Mouse (Mus musculus) E14TG2a.4 (cell line): ENCODE measurements at regions not wholly inside any gene's neighbourhood (a gene's known extent, or its start where the extent isn't known, plus 50 kb on each side); places are given as distances from the start of the nearest gene placed in this dataset.

ENCODE experiments used
- H3K27me3 ChIP-seq: 2 replicates; pipeline ENCODE4 v1.6.1; 2014; ENCODE audit warnings: low read length, control low read depth; ENCODE audit not compliant: insufficient read depth
- H3K36me3 ChIP-seq: 2 replicates; pipeline ENCODE4 v1.6.1; 2014; ENCODE audit warnings: low read length, control low read depth; ENCODE audit not compliant: insufficient read depth
- H3K4me1 ChIP-seq: replicated peaks from 2 replicates; pipeline ENCODE4 v1.6.1; 2014; ENCODE audit warnings: low read depth, low read length, control low read depth
- H3K4me3 ChIP-seq: replicated peaks from 2 replicates; pipeline ENCODE4 v1.5.1; 2014; ENCODE audit warnings: mild to moderate bottlenecking, low read length
- H3K9me3 ChIP-seq: 2 replicates; pipeline ENCODE4 v1.6.1; 2014; ENCODE audit warnings: low read length, control low read depth
- CTCF ChIP-seq: conservative IDR thresholded peaks from 2 replicates; pipeline ENCODE4 v1.5.1; 2014; ENCODE audit warnings: low read length
- NANOG ChIP-seq: IDR thresholded peaks from 2 replicates; pipeline ENCODE4 v1.6.1; 2014; ENCODE audit warnings: borderline replicate concordance, low read length, mixed read lengths
- POU5F1 ChIP-seq: IDR thresholded peaks from 2 replicates; pipeline ENCODE4 v1.6.1; 2014; ENCODE audit warnings: low read length, borderline replicate concordance

DNA sequence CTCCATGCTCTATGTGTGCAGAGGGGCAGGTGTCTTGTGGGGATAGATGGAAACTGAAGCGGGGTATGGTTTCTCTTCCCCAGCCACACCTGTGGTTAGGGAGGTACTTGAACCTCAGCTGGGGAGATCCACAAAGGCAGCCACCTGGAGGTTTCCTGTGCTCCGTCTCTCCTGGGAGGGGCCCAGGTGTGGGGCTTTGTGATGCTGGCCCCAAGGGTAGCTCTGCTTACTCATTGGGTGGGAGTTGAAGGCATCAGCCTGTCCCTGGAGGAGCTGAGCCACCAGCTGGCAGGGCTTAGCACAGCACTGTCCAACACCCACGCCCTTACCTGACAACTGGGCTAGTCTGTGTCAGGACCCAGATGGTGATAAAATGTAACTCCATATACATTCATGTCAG is 81.4 kb downstream of the Lhx2 start:
- Histone ChIP-seq H3K9me3 (no peaks in the 10 kb centered on the region), H3K36me3 (no peaks in the 10 kb centered on the region), H3K27me3 (peaks cover 36% of the 10 kb centered on the region), H3K4me1 (peaks cover 29% of the 10 kb centered on the region), H3K4me3 (no peak overlapping the region)
- TF ChIP-seq NANOG (no peak), CTCF (no peak), POU5F1 (no peak)

GRCm38 (mm10) chr2:38422406-38422805 is 83.3 kb downstream of the Lhx2 start:
- Histone ChIP-seq H3K4me3 (no peak overlapping the region), H3K4me1 (peaks cover 29% of the 10 kb centered on the region), H3K27me3 (peaks cover 23% of the 10 kb centered on the region), H3K36me3 (no peaks in the 10 kb centered on the region), H3K9me3 (no peaks in the 10 kb centered on the region)
- TF ChIP-seq NANOG = no peak
- TF ChIP-seq POU5F1 = no peak
- TF ChIP-seq CTCF = no peak

DNA sequence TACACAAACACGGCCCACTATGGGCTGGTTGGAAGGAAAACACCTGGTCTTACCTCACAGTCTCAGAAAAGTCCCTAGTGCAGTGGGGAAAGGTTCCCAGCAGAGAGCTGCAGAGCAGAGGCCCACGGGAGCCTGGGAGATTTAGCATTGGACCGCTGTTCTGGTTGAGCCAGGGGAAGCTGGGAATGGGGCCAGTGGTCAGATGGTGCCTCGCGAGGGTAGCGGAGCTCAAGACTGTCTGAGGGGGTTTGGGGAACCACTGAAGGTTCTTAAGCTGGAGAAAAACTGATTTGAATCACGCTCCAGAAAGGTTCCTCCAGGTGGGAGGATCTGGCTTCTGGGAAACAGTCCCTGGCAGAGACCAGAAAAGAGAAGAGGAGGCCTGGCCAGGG is 84.8 kb downstream of the Lhx2 start:
- TF ChIP-seq CTCF (no peak), POU5F1 (no peak), NANOG (no peak)
- H3K36me3 ChIP-seq = no peaks in the 10 kb centered on the region
- peak overlapping the region; percentile 58 for H3K4me3 ChIP-seq
- H3K27me3 ChIP-seq = peaks cover 20% of the 10 kb centered on the region
- peaks cover 29% of the 10 kb centered on the region for H3K4me1 ChIP-seq
- H3K9me3 ChIP-seq = no peaks in the 10 kb centered on the region

DNA sequence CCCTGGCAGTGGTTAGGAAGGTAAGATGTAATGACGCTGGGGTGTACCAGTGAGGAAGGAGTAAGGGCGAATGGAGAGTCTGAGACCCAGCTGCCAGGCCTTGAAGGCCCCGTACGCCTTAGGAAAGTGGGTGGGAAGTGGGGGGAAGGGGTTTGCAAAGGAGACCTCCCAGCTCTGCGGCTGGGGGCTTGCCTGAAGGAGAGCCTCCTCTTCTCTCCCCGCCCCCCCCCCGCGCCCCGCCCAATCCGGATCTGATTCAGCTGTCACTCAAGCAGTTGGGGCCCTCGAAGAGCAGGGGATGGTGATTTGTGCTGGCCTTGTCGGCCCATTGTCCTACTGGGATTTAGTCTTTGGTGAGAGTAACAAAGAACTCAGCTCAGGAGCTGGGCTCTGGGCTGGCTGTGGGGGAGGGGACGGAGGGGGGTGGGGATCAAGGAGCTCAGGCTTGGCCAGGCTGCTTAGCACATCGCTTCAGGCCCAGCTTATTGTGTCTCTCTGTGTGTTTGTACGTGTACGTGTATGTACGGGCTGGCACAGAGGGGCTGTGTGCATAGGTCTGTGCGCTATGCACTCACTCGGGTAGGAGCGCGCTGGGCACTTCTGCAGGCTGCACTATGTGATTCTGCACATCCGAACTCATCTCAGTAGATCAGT is 85.3 kb downstream of the Lhx2 start:
- Histone ChIP-seq H3K9me3 (no peaks in the 10 kb centered on the region), H3K36me3 (no peaks in the 10 kb centered on the region), H3K27me3 (peaks cover 20% of the 10 kb centered on the region), H3K4me1 (peaks cover 34% of the 10 kb centered on the region), H3K4me3 (peak overlapping the region; percentile 58)
- TF ChIP-seq CTCF (no peak), POU5F1 (no peak), NANOG (no peak)

GRCm38 (mm10) chr2:38424976-38425375 is 85.9 kb downstream of the Lhx2 start:
- Histone ChIP-seq H3K4me1 (peaks cover 34% of the 10 kb centered on the region), H3K27me3 (peaks cover 20% of the 10 kb centered on the region), H3K4me3 (no peak overlapping the region), H3K36me3 (no peaks in the 10 kb centered on the region), H3K9me3 (no peaks in the 10 kb centered on the region)
- TF ChIP-seq CTCF = no peak
- TF ChIP-seq POU5F1 = no peak
- no peak for TF ChIP-seq NANOG

DNA sequence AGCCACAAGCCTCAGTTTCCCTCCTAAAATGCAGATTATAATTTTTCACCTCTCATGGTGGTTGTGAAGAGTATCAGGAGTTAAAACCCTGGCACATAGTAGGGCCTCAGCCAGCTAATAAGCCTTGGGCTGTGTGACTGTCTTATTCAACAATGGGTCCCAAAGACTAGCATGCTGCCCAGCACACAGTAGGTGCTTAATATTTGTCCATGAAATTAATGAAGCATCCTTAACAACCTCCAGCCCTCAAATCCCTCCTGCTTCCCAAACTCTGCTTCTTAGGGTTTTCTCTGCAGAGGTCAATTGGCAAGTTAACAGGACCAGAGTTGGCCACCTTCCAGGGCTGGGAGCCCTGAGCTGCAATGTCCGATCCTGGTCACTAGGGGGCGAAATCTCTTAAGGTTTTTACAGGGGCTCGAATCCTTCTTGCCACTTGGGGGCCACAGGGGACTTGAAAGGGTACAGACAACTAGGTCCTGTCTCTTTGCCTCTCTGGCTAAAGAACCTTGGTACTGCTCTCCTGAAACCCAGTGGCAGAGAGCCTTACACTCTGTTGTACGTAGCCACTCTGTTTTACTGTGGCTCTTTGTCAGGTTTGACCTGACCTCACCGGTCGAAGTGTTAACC is 81.6 kb upstream of the Nek6 start:
- TF ChIP-seq POU5F1 (no peak), NANOG (no peak), CTCF (peak; percentile 99)
- peaks cover 12% of the 10 kb centered on the region for H3K4me1 ChIP-seq
- no peaks in the 10 kb centered on the region for H3K9me3 ChIP-seq
- peaks cover 20% of the 10 kb centered on the region for H3K27me3 ChIP-seq
- no peaks in the 10 kb centered on the region for H3K36me3 ChIP-seq
- no peak overlapping the region for H3K4me3 ChIP-seq

DNA sequence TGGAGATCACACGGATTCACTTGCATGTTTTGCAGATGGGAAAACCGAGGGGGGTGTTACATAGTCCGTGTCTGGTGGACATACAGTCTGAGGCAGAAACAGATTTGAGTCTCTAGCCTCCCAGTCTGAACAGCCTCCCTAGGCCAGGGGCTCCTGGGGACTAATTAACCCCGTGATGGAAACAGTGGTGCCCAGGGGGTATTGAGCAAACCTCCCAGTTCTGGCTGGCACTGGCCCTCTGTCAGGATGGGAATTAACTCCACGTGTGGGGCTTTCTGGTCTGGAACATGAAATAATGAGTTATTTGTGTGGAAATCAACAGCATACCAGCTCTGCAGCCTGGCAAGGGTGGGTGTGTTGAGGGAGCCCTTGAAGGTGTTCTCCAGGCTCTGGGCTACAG is 79.9 kb upstream of the Nek6 start:
- no peaks in the 10 kb centered on the region for H3K36me3 ChIP-seq
- no peak overlapping the region for H3K4me3 ChIP-seq
- no peaks in the 10 kb centered on the region for H3K9me3 ChIP-seq
- peaks cover 11% of the 10 kb centered on the region for H3K4me1 ChIP-seq
- H3K27me3 ChIP-seq = peaks cover 12% of the 10 kb centered on the region
- no peak for TF ChIP-seq NANOG

- Histone ChIP-seq H3K36me3 (no peaks in the 10 kb centered on the region), H3K27me3 (peaks cover 17% of the 10 kb centered on the region), H3K9me3 (no peaks in the 10 kb centered on the region), H3K4me3 (no peak overlapping the region), H3K4me1 (peaks cover 11% of the 10 kb centered on the region)
- TF ChIP-seq POU5F1 (no peak), CTCF (peak; percentile 73)
Observed at GRCm38 (mm10) chr2:38433736-38434135, 77.7 kb upstream of the Nek6 start.

- Histone ChIP-seq H3K27me3 (peaks cover 16% of the 10 kb centered on the region), H3K4me3 (no peak overlapping the region), H3K9me3 (no peaks in the 10 kb centered on the region), H3K36me3 (no peaks in the 10 kb centered on the region), H3K4me1 (peaks cover 5% of the 10 kb centered on the region; the same call in 1 of the 2 replicates)
- TF ChIP-seq NANOG = no peak
- no peak for TF ChIP-seq POU5F1
- TF ChIP-seq CTCF = no peak
Observed at GRCm38 (mm10) chr2:38436701-38437100, 74.7 kb upstream of the Nek6 start.
